Mouse (Mus musculus): ENCODE data around the gene Agap1.

Gene Agap1

DNA sequence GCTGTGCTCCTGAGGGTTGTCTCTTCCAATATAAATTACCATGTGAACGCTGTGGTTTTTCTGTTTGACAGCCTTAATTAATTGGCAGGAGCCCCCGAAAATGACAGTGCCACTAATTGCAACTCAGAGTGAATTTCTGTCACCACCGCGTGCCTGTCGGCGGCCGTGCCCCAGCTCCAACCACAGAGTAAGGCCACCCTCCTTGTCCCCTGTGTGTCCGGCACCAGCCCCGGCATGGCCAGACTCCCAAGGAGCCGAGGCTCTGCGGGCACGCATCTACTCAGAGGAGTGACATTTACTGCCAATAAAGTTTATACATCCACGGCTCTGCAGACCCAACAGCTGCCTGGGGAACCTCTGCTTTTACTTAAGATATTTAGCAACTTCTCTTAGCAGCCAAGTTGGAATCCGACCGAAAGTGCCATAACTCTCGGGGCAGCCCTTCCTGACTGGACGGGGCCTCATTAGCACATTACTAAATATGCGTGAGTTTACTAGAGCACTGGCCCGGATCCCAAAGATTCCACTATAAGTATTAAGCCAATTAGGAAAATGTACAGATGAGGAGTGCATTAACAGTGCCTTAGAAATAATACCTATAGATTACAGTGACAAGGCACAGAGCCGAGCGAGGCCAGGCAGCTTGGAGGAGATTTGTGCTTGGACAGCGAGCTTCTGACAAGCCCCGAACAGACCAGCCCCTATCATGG is 394.7 kb downstream of the Agap1 start:
- no peak for DNase-seq (ENCODE audit: low spot score)

DNA sequence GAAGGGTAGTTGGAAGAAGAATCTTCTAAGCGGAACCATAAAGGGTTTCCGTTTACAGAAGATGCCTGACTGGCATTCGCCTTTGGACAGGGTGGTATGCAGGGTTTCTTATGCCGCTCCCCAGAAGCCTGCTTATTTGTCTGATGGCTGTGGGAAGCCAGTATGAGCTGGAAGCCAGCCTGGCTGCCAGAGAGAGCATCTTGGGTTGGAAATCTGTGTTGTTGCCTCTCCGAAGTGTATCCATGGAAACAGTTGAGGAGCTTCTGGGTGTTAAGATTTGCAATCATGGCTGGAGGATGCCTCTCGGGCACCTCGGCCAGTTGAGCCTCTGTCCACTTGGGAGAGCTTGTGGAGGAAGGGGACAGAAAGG is 395.2 kb downstream of the Agap1 start:
- no peak for DNase-seq (ENCODE audit: low spot score)

DNA sequence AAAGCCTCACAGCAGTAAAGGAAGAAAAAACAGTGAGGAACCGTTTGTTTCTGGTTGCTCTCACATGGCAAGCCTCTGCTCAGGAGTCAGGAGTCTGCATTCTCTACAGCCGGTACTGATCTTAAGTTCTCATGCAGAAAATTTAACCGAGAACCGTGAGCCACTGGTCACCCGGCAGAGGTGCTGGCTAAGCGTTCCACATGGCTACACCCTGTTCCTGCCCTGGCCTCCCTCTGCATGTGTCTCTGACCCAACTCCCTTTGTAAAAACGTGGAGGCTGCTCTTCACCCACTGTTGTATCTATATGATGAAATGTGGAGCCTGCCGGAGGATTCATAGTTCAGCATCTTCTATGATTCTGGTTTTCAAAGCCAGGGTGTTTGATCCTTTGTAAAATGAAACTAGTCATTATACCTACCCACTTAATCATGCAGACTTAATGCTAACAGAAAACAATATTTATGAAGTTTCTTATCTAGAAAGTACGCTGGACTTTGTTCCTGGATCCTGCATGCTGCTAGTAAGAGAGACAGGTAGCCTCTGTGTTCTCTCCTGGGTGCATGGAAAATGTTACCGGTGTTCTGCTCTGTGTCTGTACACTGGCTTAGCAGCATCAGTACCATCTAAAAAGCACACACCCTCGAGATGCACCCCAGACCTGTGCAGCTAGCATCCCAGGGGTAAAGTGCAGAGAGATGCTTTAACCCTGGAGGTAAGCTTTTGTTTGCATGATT is 396.2 kb downstream of the Agap1 start:
- DNase-seq (ENCODE audit: low spot score), result no peak

DNA sequence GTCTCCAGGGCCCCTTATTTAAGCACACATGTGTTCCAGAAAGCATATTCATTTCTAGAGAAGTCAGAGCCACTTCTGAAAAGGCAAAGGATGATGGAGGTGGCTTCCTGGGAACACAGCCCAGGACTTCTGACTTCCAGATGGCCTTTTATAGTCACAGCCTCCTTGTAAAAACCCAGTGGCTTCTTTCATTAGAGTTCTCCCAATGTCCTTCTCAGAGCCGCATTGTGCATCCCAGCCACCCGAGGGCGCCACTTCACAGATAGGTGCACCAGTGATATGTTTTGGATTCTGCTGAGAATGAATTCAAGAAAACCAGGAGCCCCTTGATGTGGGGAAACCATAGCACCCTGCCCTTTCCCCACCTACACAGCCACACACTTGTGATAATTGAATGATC is 404.6 kb downstream of the Agap1 start:
- peak; percentile 16 for DNase-seq (ENCODE audit: low spot score)

DNA sequence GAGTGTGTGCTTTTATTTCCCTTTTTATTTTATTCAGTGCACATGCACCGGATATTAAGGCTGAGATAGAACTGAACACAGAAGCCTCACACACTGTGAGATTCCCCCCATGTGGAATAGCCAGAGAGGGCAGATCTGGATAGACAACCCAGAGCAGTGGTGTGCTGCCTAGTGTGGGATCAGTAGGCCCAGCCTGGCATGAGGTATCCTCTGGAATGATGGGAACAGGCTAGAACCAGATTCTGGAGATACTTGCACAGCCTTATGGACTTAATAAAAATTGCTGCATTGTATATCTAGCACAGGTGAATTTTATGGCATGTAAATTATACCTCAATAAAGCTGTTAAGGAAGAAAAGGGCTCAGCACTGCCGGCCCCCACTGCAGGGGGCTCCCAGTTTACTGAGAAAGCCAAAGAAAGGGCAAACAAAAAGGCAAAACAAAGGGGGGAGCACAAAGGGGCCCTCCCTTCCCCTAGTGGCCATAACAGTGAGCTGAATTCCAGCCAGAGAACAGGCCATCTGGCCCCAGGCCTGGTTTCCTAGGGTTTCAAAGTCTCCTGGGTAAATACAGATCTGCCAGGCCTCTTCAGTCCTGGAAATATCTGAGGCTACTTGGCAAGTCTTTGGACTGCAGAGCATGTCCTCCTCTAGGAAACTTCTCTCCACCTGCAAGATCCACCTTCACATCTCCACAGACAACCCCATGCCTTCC is 405.6 kb downstream of the Agap1 start:
- no peak for DNase-seq (ENCODE audit: low spot score)

DNA sequence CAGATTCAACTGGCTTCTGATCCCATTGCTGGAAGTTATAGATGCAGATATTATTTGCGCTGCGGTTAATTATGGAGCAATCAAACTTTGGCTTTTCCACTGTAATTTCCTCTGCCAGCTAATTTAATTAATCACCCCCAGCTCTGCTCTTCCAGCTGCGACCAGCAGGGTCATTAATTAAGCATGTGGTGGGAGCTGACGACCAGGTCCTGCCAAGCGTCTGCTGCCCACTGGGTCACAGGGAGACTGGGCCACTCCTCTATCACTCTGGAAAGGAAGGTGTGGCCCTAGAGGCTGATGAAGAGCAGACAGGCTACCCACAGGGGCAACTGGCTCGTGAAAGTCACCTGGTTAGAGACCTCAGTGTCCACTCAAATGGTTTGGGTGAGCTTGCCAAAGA is 411.2 kb downstream of the Agap1 start:
- no peak for DNase-seq (ENCODE audit: low spot score)

DNA sequence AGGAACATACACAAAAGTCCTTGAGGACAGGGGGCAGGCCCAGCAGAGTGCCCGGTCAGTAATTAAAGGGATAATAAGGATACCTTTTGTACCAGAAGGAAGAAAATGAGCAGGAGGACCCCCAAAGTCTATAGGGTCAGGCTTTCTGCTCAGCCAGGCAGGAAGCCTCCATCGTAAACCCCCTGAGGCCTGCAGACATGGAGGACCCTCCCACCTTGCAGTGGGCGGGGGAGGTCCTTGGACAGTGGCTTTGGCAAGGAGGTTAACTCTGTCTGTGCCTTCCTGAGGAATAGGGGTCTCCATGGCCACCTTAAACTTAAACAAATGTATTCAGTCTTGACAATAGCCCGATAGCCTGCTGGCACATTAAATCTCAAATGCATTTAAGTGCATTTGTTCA is 413.2 kb downstream of the Agap1 start:
- DNase-seq (ENCODE audit: low spot score), result no peak

DNA sequence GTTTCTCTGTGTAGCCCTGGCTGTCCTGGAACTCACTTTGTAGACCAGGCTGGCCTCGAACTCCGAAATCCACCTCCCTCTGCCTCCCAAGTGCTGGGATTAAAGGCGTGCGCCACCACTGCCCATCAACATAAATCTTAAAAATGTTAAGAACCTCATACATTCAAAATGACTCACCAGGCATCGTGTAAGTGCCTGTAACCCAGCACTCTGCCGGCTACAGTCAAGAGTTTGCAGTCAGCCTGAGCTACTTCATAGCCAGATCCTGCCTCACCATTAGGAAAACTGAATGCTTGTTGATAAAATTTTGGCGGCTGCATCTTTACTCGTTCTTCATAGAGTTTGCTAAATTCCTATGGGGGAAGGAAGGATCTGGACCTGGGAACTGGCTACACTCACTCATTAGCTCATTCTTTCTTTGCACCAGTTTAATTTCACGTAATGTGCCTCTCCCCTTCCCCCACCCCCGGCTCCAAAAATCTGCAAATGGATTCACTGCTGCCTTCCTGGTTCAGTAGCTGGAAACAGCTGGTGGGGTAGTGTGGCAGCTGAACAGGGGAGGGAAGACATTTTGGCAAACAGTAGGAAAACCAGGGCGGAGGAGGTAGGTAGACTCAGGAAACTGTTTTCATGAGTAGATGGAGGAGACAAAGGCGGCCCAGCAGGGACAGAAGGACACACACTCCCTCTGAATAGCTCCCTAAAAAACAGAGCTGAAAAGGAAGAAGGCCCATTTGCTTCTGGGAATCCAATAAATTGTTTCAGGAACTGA is 415.7 kb downstream of the Agap1 start:
- no peak for DNase-seq (ENCODE audit: low spot score)

DNA sequence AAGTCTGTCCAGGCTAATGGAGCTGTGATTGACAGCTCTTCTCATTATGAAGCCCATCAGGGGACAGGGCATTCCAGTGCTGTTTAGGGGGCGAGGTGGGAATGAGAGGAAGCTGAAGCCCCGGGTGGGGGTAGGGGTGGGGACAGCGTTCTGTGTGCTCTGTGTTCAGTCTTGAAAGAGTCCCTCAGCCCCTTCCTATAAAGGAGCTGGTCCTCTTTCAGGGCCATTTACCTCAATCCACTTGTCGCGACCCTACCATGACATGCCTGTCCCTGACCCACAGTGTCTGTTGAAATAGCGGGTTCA is 416.3 kb downstream of the Agap1 start:
- DNase-seq (ENCODE audit: low spot score), result no peak

DNA sequence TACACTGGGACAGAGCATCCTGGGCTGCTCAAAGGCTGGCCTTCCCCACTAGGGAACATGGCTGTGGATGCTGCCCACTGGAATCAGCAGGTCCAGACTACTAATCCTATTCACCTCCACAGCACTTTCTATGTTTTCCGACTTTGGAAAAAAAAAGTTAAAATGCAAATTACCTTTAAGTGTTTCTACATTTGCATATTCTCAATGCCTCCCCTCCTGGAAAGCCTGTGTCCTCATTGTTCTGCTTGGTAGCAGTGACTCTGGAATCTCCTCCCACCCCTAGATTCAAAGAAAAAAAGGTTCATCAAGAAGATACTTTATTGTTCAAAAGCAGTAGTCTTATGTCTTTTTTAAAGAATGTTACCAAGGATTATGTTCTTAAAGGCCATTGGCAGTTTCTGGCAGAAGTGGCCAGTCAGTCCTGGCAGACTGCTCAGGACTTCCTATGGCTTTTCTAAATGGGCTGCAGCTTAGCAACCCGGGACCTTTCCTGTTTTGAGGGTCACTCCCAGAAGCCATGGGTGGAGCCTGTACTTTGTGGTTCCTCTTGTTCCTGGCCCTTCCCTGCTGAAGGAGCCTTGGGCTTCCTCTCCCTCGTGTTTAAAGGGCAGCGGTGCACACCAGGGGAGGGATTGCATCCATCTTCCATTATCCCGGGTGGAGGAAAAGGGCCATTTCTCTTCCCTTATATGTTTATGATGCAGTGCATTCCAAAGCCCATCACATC is 421.9 kb downstream of the Agap1 start:
- no peak for DNase-seq (ENCODE audit: low spot score)

DNA sequence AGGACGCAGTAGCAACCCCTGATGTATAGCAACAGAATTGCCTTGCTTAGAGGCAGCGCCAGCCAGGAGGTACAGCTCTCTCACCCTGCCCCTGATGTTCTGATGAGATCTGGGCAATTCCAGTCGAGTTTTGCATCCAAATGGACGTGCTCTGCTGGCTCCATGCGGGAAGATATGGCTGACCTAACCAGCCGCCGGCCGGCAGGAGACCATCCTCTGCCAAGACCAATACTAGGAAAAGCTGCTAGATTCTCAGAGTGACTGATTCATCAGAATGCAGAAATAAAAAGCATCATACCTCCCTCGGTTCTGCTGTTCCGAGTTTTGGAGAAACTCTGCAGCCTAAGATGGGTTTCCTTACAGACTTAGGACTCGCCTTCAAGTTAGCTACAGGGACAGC is 423.9 kb downstream of the Agap1 start:
- DNase-seq (ENCODE audit: low spot score), result no peak

DNA sequence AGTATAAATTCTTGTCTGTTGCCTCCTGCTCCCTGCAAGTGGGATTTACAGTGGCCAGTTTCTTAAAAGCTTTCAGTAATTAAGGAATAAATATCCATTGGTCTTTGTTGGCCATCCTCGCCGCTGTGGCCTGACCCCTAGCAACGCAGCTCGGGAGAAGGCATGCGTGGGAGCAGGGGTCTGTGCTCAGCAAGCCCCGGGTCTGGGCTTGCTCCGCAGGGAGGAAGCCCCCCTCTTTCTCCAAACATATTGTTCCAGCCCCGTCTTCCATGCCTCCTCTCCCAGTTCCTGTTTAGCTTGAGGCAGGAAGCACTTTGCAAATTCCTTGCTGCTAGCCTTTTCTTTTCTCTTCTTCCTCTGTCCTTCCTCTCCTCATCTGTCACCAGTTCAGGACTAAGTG is 425.6 kb downstream of the Agap1 start:
- no peak for DNase-seq (ENCODE audit: low spot score)

DNA sequence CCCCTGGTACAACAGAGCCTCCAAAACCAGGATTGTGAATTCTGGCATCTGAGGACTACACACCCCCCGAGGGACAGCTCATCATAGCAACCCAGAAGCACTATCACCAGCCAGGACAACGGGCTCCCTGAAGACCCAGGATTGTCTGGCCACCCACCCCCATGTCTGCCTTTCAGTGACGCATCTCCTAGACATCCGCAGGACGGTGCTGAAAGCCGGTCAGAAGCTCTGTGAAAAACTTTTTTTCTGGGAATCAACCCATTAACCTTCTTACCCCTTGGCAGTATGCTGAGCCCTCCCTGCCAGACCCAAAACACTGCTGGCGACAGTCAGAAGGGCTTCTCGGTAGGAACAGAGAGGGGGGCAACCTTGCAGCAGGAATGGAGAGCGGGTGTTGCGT is 426.2 kb downstream of the Agap1 start:
- DNase-seq (ENCODE audit: low spot score), result no peak

DNA sequence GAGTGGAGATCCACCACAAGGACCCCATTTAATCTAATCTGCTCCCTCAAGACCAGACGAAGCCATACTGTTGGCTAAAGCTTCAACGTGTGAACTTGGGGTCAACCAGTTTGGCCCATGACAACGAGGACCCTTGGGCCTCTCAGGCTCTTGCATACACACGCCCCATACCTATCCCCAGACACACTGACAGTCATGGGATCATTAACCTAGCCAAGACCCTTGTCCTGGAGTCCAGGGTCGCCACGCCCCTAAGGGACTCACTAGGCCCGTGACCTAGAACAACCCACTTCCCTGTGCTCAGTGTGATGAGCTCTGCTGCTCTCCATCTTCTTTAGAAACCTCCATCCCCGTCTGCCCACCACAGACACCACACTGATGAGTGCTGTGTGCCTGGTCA is 429.7 kb downstream of the Agap1 start:
- DNase-seq (ENCODE audit: low spot score), result no peak

DNA sequence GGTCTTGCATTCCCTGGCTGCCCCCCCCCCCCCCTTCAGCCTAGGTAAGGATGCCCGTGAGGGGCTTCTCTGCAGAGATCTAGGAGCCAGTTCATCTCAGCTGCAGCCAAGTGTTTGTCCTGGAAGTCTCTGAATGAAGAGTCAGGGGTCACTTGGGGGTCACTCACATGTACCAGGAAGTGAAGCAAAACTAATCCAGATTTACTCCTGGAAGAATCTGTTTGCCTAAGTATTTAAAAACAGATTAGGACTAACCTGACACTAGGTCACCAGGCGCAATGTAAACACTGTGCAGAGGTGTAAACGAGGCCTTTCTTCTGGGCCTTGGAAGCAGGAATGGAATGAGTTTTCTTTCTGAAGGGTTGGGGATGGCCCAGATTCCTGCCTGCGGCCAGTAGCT is 431.1 kb downstream of the Agap1 start:
- DNase-seq (ENCODE audit: low spot score), result no peak

DNA sequence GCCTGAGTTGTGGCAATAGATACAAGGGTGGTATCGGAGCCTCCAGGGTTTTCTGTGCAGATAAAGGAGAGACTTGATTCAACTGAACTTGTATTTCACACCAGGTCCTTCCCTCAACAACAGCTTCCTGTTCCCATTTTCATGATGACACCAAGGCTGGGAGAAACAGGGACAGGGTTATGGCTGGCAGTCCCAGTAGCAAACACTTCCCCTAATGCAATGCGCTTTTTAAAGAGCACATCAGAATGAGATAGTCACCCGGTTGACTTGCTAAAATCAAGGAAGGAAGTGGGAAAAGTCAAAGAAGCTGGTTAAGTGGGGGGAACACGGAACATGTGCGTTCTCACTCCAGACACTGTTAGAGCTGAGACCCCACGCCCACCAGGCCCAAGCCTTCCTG is 436.8 kb downstream of the Agap1 start:
- no peak for DNase-seq (ENCODE audit: low spot score)

DNA sequence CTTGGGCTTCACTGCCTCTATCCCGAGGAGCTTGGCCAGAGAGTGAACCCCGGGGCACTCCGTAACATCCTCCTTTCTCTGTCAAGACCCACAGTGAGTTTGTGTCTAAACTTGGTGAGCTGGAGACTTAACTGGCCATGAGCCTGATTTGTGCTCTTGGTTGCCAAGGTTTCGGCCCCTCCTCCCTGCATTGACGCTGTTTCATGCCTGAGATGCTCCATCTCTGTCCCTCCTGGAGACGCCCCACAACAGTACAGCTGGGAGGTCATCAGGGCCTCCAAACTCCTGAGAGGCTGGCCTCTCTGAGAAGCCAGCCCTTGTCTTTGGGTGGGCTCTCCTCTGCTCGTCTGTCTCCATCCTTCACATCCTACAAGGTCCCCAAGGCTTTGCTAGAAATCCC is 437.7 kb downstream of the Agap1 start:
- DNase-seq (ENCODE audit: low spot score), result no peak

DNA sequence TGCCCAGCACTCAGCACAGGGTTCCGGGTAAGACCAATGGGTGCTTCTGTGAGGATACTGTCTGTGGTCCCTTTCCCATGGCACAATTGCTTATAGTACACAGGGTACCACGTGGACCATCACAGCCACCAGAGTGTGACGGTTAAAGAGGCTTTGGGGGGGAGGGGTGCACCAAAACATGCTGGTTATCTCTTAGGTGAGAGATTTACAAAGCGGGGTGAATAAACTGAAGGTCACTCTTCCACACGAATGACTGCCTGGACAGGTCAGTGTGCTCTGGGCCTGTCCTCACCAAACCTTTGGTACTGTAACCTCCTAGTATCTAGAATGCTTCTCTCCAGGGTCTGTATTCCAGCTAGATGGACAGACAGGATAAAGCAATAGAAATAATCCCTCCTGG is 441.2 kb downstream of the Agap1 start:
- no peak for DNase-seq (ENCODE audit: low spot score)

DNA sequence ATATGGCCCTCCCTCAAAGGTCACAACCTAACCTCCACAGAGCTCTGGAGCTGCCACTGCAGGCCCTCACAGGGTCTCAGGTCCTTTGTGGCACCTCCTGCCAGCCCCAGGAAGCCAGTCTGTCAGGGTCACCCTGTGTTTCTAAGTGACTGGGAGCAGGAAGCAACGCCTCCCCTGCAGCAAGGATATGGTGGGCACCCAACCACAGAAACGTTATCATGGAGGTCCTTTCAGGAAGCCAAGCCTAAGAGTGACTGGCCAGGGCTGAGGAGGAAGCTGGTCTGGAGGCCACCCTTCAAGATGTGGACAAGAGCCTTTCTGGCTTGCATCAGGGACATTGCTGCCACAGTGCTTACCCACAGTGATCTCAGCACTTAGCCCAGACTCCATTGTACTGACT is 444.4 kb downstream of the Agap1 start:
- no peak for DNase-seq (ENCODE audit: low spot score)

DNA sequence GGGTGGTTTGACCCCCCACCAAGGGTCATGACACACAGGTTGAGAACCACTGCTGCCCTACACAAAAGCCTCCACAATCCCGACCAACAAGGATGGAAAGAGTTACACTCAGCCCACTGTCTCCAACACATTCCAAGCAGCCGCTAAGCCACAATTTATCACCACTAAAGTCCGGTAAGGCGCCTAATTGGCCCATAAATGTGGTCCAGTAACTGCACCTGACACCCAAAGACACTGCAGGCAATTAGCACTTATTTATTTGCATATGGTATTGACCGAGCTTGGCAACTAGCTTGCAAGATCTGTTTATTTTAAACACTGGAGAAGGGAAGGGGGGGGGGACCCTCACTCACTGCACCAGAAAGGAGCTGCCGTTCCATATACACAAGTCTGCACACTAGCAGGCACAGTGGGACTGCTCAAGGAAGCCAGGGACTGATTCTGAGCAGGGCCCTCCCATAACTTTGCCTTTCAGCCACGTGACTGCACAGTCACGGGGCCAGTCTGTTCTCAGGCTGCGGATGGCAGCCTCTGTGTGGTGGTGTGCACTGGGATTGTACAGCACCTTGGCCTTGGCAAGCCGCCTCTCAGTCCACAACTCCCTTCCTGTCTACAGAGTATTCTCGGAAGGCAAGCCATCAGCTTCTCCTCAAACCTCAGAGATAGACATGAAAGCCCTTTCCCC is 445.3 kb downstream of the Agap1 start:
- DNase-seq (ENCODE audit: low spot score), result no peak

DNA sequence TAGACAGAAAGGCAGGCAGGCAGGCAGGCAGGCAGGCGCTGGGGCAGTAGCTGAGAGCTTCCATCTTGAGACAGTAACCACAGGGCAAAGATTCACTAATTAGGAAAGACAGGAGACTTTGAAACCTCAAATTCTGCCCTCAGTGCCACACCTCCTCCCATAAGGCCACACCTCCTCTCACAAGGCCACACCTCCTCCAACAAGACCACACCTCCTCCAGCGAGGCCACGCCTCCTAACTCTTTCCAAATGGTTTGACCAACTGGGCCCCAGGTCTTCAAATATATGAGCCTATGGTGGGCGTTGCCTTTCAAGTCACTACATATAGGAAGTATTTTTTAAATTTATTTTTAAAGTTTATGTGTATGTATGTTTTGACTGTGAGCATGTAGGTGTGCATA is 446.8 kb downstream of the Agap1 start:
- DNase-seq (ENCODE audit: low spot score), result no peak

DNA sequence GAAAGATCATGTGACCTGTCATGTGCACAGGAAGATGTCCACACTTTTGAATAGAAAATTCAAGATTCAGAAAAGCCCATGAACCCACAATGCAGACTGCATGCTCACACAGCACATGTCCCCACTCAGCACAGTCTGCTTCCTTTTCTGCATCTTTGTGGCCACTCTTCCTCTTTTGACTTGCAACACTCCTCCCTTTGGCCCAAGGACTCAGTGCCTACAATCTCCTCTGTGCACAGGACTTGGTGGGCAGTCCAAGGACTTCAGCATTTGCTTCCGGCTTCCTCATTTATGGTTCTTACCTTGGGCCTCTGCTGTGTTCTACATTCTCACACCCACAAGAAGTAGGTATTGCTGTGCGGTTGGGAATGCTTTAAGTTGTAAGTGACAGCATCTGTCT is 447.6 kb downstream of the Agap1 start:
- DNase-seq (ENCODE audit: low spot score), result no peak
